Mouse (Mus musculus) stomach, postnatal 0 days (tissue): ENCODE data around the gene Tacr2.

ENCODE experiments used
- CTCF ChIP-seq: IDR thresholded peaks from 2 replicates; pipeline ENCODE4 v1.5.1; 2016; ENCODE audit warnings: antibody characterized with exemption, low read depth, mild to moderate bottlenecking, moderate library complexity
- EP300 ChIP-seq: optimal IDR thresholded peaks from 2 replicates; pipeline ENCODE3; 2016; ENCODE audit warnings: antibody characterized with exemption

DNA sequence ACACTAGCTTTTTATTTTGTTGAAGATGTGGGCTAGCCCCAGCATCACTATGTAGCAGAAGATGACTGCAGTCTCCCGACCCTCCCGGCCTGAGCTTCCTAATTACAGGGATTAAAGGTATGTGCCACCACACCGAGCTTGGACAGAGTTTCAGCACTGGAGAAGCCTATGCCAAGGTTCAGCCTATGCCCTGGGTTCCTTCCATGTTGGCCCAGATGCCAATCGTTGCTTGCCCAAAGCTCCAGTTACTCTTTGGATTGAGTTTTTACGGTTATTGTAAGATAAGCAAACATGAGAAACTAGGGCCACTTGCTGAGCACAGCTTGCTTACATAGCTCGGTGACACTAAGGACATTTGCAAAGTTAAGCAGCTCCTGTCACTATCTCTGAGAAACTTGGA is 52.9 kb downstream of the Tacr2 start:
- TF ChIP-seq CTCF (no peak), EP300 (no peak)
